Mouse (Mus musculus) thymus, adult 2 months (tissue): ENCODE results near the gene Pbld2.

ENCODE experiments used
- CTCF ChIP-seq: fragments of 200-500 bp; IDR thresholded peaks from 2 replicates; pipeline ENCODE4 v1.5.1; 2012; ENCODE audit warnings: mild to moderate bottlenecking, control low read depth, low read length, moderate library complexity, borderline replicate concordance; ENCODE audit not compliant: control insufficient read depth, poor library complexity, insufficient read depth; ENCODE audit errors: extremely low read depth
- POLR2A ChIP-seq: fragments of 200-500 bp; IDR thresholded peaks from 2 replicates; pipeline ENCODE4 v1.6.1; 2012; ENCODE audit warnings: mild to moderate bottlenecking, low read length, control low read depth, moderate library complexity; ENCODE audit not compliant: control insufficient read depth, poor library complexity, insufficient read depth; ENCODE audit errors: extremely low read depth

GRCm38 (mm10) chr10:63025016-63025415, 901 bp downstream of the Pbld2 start:
- TF ChIP-seq CTCF (no peak), POLR2A (no peak)
